Mouse (Mus musculus): ENCODE measurements around the gene Ripk3.

GRCm38 (mm10) chr14:55829854-55830253 is 41.2 kb upstream of the Ripk3 start:
- TF ChIP-seq CTCF (IDR thresholded peaks at IDR 0.05; ENCODE audit: extremely low read depth, insufficient read length, insufficient replicate concordance, low read depth, low read length), result no peak
- no peak for TF ChIP-seq POLR2A (IDR thresholded peaks at IDR 0.05; ENCODE audit: low read depth, low read length)
